Mouse (Mus musculus): ENCODE results near the gene Nfic.

The Nfic gene

GRCm38 (mm10) chr10:81417227-81418215 lies 37.9 kb downstream of the Nfic start:
- no peak for DNase-seq (ENCODE audit: low spot score)

- DNase-seq (ENCODE audit: low spot score), result no peak
Measured at GRCm38 (mm10) chr10:81416581-81417226, 38.7 kb downstream of the Nfic start.

- DNase-seq (ENCODE audit: low spot score), result no peak
Measured at GRCm38 (mm10) chr10:81415549-81416310, 39.7 kb downstream of the Nfic start.

GRCm38 (mm10) chr10:81415146-81415545 lies 40.3 kb downstream of the Nfic start:
- no peak for DNase-seq (ENCODE audit: low spot score)

- DNase-seq (ENCODE audit: low spot score), result no peak
Measured at GRCm38 (mm10) chr10:81414682-81415081, 40.8 kb downstream of the Nfic start.

- DNase-seq (ENCODE audit: low spot score), result no peak
Measured at GRCm38 (mm10) chr10:81413310-81414261, 41.8 kb downstream of the Nfic start.

- no peak for DNase-seq (ENCODE audit: low spot score)
Measured at GRCm38 (mm10) chr10:81412586-81413309, 42.7 kb downstream of the Nfic start.

- no peak for DNase-seq (ENCODE audit: low spot score)
Measured at GRCm38 (mm10) chr10:81411471-81412400, 43.7 kb downstream of the Nfic start.

- no peak for DNase-seq (ENCODE audit: low spot score)
Measured at GRCm38 (mm10) chr10:81410981-81411380, 44.5 kb downstream of the Nfic start.

GRCm38 (mm10) chr10:81410350-81410749 lies 45.1 kb downstream of the Nfic start:
- no peak for DNase-seq (ENCODE audit: low spot score)

GRCm38 (mm10) chr10:81409330-81409729 lies 46.1 kb downstream of the Nfic start:
- no peak for DNase-seq (ENCODE audit: low spot score)

- DNase-seq (ENCODE audit: low spot score), result no peak
Measured at GRCm38 (mm10) chr10:81408871-81409291, 46.6 kb downstream of the Nfic start.

- DNase-seq (ENCODE audit: low spot score), result no peak
Measured at GRCm38 (mm10) chr10:81408424-81408729, 47.1 kb downstream of the Nfic start.

GRCm38 (mm10) chr10:81407539-81408423 lies 47.7 kb downstream of the Nfic start:
- DNase-seq (ENCODE audit: low spot score), result no peak

- no peak for DNase-seq (ENCODE audit: low spot score)
Measured at GRCm38 (mm10) chr10:81406504-81407440, 48.7 kb downstream of the Nfic start.

- DNase-seq (ENCODE audit: low spot score), result no peak
Measured at GRCm38 (mm10) chr10:81405588-81406201, 49.7 kb downstream of the Nfic start.

- no peak for DNase-seq (ENCODE audit: low spot score)
Measured at GRCm38 (mm10) chr10:81404720-81405119, 50.7 kb downstream of the Nfic start.
